Mouse (Mus musculus) liver, embryonic 14.5 days (tissue): ENCODE results near the gene Hoxc10.

ENCODE experiments used
- CTCF ChIP-seq: IDR thresholded peaks from 2 replicates; pipeline ENCODE4 v1.5.1; 2016; ENCODE audit warnings: antibody characterized with exemption, low read depth, control low read depth
- EP300 ChIP-seq: IDR thresholded peaks from 2 replicates; pipeline ENCODE4 v1.6.1; 2016; ENCODE audit warnings: antibody characterized with exemption, low read depth

- no peak for TF ChIP-seq CTCF
- TF ChIP-seq EP300 = no peak
These were observed 27.1 kb upstream of the Hoxc10 start for GRCm38 (mm10) chr15:102939256-102940155.
